Mouse (Mus musculus) adrenal gland, adult (tissue): ENCODE results near the gene Sap25.

Experiments
- DNase-seq, 2 experiments: peaks; one replicate each; pipeline ENCODE4 v3.0.0; 2022 to 2023; ENCODE audit warnings: low spot score in 1 of 2; ENCODE audit not compliant: inconsistent age in 2 of 2

The Sap25 gene

GRCm38 (mm10) chr5:137656977-137657376, 15.8 kb downstream of the Sap25 start:
- DNase-seq, result peak; percentile 81 to 92

DNA sequence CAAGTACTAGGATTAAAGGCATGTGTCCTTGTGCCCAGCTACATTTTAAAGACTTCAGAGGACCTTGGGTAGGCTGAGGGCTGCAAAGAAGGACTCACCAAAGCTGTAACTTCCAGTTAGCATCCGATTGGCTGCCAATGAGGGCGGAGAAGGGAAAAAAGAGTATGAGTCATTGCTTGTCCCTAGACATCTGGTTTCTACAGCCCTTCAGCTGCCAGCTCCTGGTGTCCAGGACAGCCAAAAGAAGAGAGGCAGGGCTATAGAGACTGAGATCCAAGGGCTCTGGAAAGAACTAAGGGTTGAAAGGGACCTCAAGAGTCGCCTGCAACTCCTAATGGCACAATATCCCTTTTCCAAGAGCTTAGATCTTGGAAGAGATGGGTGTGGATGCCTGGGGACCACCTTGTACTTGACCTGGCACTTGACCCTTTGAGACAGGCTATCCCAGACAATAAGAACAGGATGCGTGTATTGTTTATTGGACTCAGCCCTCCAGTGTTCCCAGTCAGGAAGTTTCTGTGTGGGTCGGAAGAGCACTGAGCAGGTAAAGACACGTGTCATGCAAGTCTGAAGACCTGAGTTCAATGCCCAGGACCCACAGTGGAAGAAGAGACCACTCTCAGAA, 19.0 kb downstream of the Sap25 start:
- peak; percentile 87 to 94 for DNase-seq

DNA sequence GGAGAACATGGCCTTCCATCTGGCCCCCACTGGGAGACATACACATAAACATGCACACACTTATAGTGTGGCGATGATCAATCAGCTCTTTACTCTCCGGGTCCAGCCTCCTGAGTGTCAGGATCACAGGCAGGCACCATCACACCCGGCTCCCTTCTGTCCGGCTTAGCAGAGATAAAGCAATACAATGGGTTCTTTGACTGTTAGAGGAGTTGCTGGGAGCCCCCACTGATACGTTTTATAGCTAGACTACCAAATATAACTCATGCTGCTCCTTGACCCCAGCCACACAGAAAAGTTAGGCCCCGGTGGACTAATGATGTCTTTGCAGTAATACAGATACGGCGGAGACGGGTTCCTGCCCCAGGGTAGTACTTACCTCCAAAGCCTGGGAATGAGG, 21.9 kb downstream of the Sap25 start:
- no peak for DNase-seq

- DNase-seq, result no peak
Measured at GRCm38 (mm10) chr5:137668971-137669370, 27.8 kb downstream of the Sap25 start.

DNA sequence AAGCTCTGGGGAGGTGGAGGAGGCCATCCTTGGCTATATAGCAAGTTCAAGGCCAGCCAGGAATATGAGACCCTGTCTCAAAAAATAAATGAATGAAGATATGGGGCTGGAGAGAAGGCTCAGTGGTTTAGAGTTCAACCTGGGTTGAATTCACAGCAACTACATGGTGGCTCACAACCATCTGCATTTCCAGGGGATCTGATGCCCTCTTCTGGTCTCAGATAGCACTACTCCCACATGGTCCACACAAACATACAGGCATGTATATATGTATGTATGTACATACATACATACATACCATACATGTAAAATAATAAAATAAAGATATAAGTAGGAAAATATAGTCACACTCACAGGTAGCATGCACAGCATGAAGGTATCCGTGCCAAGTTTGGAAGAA, 29.1 kb downstream of the Sap25 start:
- peak in 1 of 2 experiments; percentile 69 for DNase-seq

- peak; percentile 94 to 96 for DNase-seq
Measured at GRCm38 (mm10) chr5:137671443-137672240, 30.5 kb downstream of the Sap25 start.

DNA sequence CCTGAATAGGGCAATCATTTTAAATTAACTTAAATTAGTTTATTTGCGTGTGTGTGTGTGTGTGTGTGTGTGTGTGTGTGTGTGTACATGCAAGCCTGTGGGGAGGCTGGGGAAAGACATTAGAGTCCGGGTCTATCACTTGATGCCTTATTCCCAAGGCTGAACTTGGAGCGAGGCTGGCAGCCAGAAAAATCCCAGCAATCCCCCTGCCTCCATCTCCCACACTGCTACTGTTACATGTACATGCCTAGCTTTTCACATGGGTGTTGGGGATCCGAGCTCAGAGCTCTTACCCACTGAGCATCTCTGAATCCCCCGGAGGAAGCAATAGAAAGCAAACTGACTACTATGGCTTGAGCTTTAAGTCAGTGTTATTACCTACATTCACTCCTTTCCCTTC, 31.2 kb downstream of the Sap25 start:
- DNase-seq, result no peak

DNA sequence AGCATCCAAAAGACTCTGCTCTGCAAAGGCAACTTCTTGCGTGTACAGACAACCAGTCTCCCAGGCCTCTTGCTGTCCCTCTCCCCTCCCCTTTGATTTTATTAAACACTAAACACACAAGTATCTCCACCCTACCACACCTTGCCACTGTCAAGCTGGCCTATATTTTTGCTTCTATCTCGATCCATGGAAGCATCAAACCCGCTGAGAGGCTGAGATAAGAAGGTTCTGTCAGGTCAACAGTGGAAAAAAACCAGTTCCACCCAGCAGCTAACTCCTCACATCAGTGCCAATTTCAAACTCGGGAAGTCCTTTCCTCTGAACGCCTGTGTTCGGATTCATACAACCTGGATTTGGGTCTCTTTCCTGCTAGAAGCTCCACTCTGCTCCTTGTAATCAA, 31.9 kb downstream of the Sap25 start:
- DNase-seq, result peak in 1 of 2 experiments; percentile 74

GRCm38 (mm10) chr5:137674786-137675185, 33.7 kb downstream of the Sap25 start:
- DNase-seq, result no peak

DNA sequence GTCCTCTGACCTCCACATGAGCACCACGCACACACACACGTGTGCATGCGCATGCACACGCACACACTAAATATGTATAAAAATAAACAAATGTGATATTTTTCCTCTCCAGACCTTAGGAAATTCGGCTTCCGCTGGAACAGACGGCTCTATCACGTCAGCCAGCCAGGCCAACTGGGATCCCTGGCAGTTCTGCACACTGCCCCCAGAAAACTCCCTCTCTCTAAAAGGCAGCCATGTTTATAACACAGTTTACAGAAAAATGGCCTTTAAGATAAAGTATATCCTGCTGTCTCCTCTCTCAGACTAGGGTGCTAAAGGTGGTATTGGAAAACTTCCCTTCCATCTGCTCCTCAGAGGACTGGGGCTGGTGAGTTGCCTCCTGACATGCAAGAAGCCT, 36.7 kb downstream of the Sap25 start:
- DNase-seq, result no peak

- DNase-seq, result no peak
Measured at GRCm38 (mm10) chr5:137678736-137679135, 37.6 kb downstream of the Sap25 start.

- DNase-seq, result no peak
Measured at GRCm38 (mm10) chr5:137679726-137680125, 38.6 kb downstream of the Sap25 start.

DNA sequence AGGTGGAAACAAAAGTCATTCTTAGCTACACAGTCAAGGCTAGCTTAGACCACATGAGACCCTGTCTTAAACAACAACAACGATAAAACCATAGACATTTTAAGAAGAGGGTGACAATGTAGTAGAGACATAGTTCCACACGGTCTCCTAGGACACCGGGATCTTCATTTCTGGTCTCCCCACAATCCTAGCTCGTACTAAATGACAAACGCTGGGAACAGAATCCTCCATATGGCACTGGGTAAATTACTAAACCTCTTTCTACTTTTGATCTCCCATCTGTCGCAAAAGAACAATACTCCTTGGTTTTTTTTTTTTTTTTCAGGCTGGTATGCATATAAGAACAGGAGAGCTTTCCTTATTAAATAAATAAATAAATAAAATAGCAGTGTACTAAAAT, 41.4 kb downstream of the Sap25 start:
- no peak for DNase-seq

DNA sequence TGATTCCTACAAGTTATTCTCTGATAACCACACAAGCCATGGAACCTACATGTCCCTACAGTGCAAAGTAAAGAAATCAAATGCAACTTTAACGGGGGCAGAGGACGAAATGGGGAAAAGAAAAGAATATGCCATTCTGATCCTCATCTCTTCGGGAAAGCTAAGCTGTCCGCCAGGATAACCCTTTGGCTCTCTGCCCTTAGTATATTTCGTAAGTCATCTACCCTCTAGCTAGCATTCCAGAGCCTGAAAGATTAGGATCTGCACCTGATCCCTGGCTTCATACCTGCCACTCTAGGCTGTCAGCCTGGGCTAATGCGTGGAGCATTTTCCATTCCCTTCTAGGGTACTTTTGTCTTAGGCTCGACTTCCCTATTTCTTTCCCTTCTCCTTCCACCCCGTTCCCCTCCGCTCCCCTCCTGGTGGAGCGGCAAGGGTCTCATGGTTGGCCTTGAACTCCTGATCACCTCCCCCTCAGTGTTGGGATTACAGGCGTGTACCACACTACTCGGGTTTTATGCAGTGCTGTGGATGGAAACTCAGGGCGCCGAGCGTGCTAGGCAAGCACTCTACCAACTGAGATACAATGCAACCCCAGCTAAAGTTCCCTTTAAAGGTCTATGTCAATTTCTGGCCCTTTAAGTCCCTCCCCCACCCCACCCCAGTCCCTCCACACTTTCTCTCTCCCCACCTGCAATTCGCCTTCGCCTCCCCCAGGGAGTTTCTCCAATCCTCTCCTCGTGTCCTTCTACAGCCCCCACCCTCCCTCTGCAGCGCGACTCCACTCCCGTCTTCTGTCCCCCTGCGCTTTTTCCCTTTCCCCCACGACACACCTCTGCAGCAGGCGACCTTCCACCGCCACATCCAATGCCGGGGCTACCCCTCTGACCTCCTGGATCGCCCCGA, 42.5 kb downstream of the Sap25 start:
- DNase-seq, result peak in 1 of 2 experiments; percentile 76

GRCm38 (mm10) chr5:137684294-137685123, 43.4 kb downstream of the Sap25 start, which contains the start of gene Agfg2:
Gene Agfg2 (minus strand): TSS chr5:137684726.
- DNase-seq, result peak; percentile 99 to 100

- no peak for DNase-seq
Measured at GRCm38 (mm10) chr5:137685653-137686052, 44.5 kb downstream of the Sap25 start.

- DNase-seq, result no peak
Measured at GRCm38 (mm10) chr5:137686127-137686790, 45.1 kb downstream of the Sap25 start.

DNA sequence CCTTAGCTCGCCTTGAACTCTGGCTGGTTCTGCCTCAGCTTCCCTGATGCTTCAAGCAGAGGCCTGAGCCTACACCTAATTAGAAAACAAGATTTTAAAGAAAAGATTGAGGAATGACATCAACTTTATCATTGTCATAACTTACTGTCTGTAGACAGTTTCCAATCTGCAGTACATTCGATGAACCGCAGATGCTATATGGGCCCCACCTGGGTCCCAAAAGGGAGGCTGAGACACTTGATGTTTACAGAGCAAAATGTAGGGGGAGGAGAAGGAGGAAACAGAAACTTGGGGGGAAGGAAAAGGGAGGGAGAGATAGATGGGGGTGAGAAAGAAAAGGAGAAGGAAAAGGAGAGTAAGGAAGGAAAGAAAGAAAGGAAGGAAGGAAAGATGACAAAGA, 48.8 kb downstream of the Sap25 start:
- DNase-seq, result no peak

DNA sequence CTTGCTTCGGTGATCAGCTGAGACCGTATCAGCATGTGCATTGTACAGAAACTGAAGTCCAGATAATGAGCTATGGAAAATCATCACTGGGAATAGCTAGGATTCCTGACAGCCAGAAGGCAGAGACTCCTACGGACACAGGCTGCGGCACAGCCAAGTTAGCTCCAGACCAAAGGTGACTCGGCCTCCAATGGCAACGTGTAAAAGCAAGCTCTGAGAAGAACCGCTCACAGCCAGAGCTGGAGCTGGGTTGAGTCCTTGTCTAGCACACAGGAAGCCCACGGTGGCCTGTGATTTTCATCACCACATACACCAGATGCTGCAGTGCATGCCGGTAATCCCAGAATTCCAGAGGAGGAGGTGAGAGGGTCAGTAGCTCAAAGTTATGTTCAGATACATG, 49.4 kb downstream of the Sap25 start:
- no peak for DNase-seq

- no peak for DNase-seq
Measured at GRCm38 (mm10) chr5:137691881-137692280, 50.7 kb downstream of the Sap25 start.
